Mouse (Mus musculus): ENCODE results near the gene Etl4.

GRCm38 (mm10) chr2:20037671-20038070 lies 128.1 kb downstream of the Etl4 start:
- TF ChIP-seq TAL1 (IDR thresholded peaks at IDR 0.05; ENCODE audit: low read length) = no peak
- TF ChIP-seq GATA1 (IDR thresholded peaks at IDR 0.05; ENCODE audit: low read length) = no peak

Measured in erythroblast, embryonic 14.5 days (primary cell).